ENCODE assay signal across 13 mouse cellular contexts in the genomic region with DNA sequence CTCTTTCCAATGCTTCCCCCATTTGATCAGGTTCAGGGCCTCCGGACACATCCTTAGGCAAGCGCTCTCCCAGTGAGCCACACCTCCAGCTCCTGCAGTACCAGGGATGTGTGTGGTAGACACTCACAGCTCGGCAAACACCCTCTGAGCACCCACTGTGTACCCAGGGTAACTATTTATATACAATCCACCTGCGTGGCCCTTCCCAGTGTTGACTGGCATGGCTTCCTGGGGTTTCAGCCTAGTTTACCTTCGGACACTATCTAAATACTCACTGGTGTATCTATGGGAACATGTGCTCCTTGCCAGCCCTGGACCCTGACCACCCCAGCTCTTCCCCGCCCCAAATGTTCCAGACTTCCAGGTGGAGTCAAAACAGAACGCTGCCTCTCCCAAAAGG. TPM values are rescaled to one million over a fixed set of nuclear protein-coding genes. Genes with fewer than 3 reads are reported as not detected.
A peak's percentile ranks its signal among the peaks of the same experiment; 100 is the strongest.
DNase-seq lines count a peak whose midpoint lies in the region; ATAC-seq and TF ChIP-seq lines count a peak whose summit lies in the region.
"Had no signal": no experiment of that assay in that cellular context is flagged by ENCODE, and none has a peak within 500 bp of the region (broad histone marks: within the 10 kb centered on the region; RNA-seq: fewer than 3 reads in every experiment).

No protein-coding gene starts in this region.

- H3K4me3 ChIP-seq in hindbrain, embryonic 11.5 days (ENCODE audit: low read depth, low read length), result no peak overlapping the region
- no peak overlapping the region for H3K4me3 ChIP-seq in hindbrain, postnatal 0 days (ENCODE audit: low read length)
- no peak overlapping the region for H3K4me3 ChIP-seq in embryonic facial prominence, embryonic 13.5 days
- H3K4me3 ChIP-seq in liver, embryonic 15.5 days (replicated peaks), result no peak overlapping the region
- H3K4me3 ChIP-seq in kidney, embryonic 14.5 days (ENCODE audit: low read length), result no peak overlapping the region
- H3K4me3 ChIP-seq: heart, embryonic 13.5 days; limb, embryonic 13.5 days had no signal

- no peak for DNase-seq in hindbrain, embryonic 11.5 days (ENCODE audit: low spot score)
- DNase-seq in hindbrain, postnatal 0 days (ENCODE audit: low spot score), result no peak
- DNase-seq in lung, postnatal 25 days (ENCODE audit: low spot score), result peak; percentile 85
- DNase-seq in spleen, adult 12 weeks (ENCODE audit: low spot score), result no peak
- DNase-seq in cerebellum, adult 8-10 months, result no peak
- DNase-seq: cerebellum, adult 2 months; gastrocnemius, postnatal 36 days; kidney, postnatal 10 days had no signal

- no peaks in the 10 kb centered on the region for H3K27me3 ChIP-seq in hindbrain, embryonic 11.5 days (ENCODE audit: control insufficient read depth, insufficient read depth, low read length)
- H3K27me3 ChIP-seq in hindbrain, postnatal 0 days (ENCODE audit: insufficient read depth, low read length), result no peaks in the 10 kb centered on the region
- H3K27me3 ChIP-seq in embryonic facial prominence, embryonic 13.5 days, result no peaks in the 10 kb centered on the region
- H3K27me3 ChIP-seq in liver, embryonic 15.5 days, result no peaks in the 10 kb centered on the region
- no peaks in the 10 kb centered on the region for H3K27me3 ChIP-seq in kidney, embryonic 14.5 days (ENCODE audit: control insufficient read depth, insufficient read depth, low read length)
- H3K27me3 ChIP-seq: heart, embryonic 13.5 days; limb, embryonic 13.5 days had no signal

- no peaks in the 10 kb centered on the region; the same call in 1 of the 2 replicates for H3K36me3 ChIP-seq in hindbrain, embryonic 11.5 days (ENCODE audit: control insufficient read depth, insufficient read depth, low read length)
- H3K36me3 ChIP-seq in hindbrain, postnatal 0 days (ENCODE audit: insufficient read depth, low read length), result no peaks in the 10 kb centered on the region
- peaks cover 28% of the 10 kb centered on the region for H3K36me3 ChIP-seq in embryonic facial prominence, embryonic 13.5 days
- H3K36me3 ChIP-seq in liver, embryonic 15.5 days (replicated peaks), result no peaks in the 10 kb centered on the region; the same call in 1 of the 2 replicates
- H3K36me3 ChIP-seq in kidney, embryonic 14.5 days (ENCODE audit: control insufficient read depth, insufficient read depth, low read length), result peaks cover 17% of the 10 kb centered on the region; the same call in 1 of the 2 replicates

- no peak for ATAC-seq in hindbrain, embryonic 11.5 days (ENCODE audit: low FRiP score)
- no peak for ATAC-seq in hindbrain, postnatal 0 days
- ATAC-seq in embryonic facial prominence, embryonic 13.5 days (ENCODE audit: insufficient number of reproducible peaks, insufficient read depth, low FRiP score, low TSS enrichment, low read depth), result no peak
- ATAC-seq in liver, embryonic 15.5 days (ENCODE audit: insufficient read depth), result peak; percentile 39
- ATAC-seq in kidney, embryonic 14.5 days (ENCODE audit: low FRiP score, low TSS enrichment), result no peak

- 0 out of 2 replicates have a peak overlapping the region, but pooled peaks have one; percentile 47 for H3K27ac ChIP-seq in hindbrain, embryonic 11.5 days (ENCODE audit: low read depth, low read length)
- no peak overlapping the region for H3K27ac ChIP-seq in hindbrain, postnatal 0 days
- peak overlapping the region; percentile 33; the same call in 1 of the 2 replicates for H3K27ac ChIP-seq in embryonic facial prominence, embryonic 13.5 days
- peak overlapping the region; percentile 62; the same call in 1 of the 2 replicates for H3K27ac ChIP-seq in liver, embryonic 15.5 days (replicated peaks)
- H3K27ac ChIP-seq in kidney, embryonic 14.5 days (ENCODE audit: low read depth, low read length), result no peak overlapping the region
- H3K27ac ChIP-seq: heart, embryonic 13.5 days; limb, embryonic 13.5 days had no signal

- no peaks in the 10 kb centered on the region for H3K9me3 ChIP-seq in hindbrain, embryonic 11.5 days (ENCODE audit: control insufficient read depth, low read length)
- H3K9me3 ChIP-seq in hindbrain, postnatal 0 days (ENCODE audit: low read length), result no peaks in the 10 kb centered on the region
- H3K9me3 ChIP-seq in embryonic facial prominence, embryonic 13.5 days, result no peaks in the 10 kb centered on the region
- H3K9me3 ChIP-seq in liver, embryonic 15.5 days (replicated peaks), result no peaks in the 10 kb centered on the region
- H3K9me3 ChIP-seq in kidney, embryonic 14.5 days (ENCODE audit: control insufficient read depth, low read length), result no peaks in the 10 kb centered on the region
- H3K9me3 ChIP-seq: heart, embryonic 13.5 days; limb, embryonic 13.5 days had no signal

- H3K4me2 ChIP-seq in hindbrain, embryonic 11.5 days (replicated peaks; ENCODE audit: low read depth, low read length), result no peak overlapping the region
- no peak overlapping the region for H3K4me2 ChIP-seq in hindbrain, postnatal 0 days (ENCODE audit: low read depth, low read length)
- H3K4me2 ChIP-seq in embryonic facial prominence, embryonic 13.5 days, result no peak overlapping the region
- H3K4me2 ChIP-seq in liver, embryonic 15.5 days, result no peak overlapping the region
- no peak overlapping the region for H3K4me2 ChIP-seq in kidney, embryonic 14.5 days (replicated peaks; ENCODE audit: low read depth, low read length)
- H3K4me2 ChIP-seq: heart, embryonic 13.5 days; limb, embryonic 13.5 days had no signal

- TF ChIP-seq CTCF in hindbrain, postnatal 0 days (IDR thresholded peaks at IDR 0.05; ENCODE audit: low read depth), result no peak

- no peak overlapping the region for H3K9ac ChIP-seq in hindbrain, embryonic 11.5 days (ENCODE audit: low read depth, low read length)
- H3K9ac ChIP-seq in hindbrain, postnatal 0 days (replicated peaks; ENCODE audit: low read length), result no peak overlapping the region
- no peak overlapping the region for H3K9ac ChIP-seq in embryonic facial prominence, embryonic 13.5 days
- H3K9ac ChIP-seq in liver, embryonic 15.5 days, result no peak overlapping the region
- no peak overlapping the region for H3K9ac ChIP-seq in kidney, embryonic 14.5 days (ENCODE audit: low read depth, low read length)
- H3K9ac ChIP-seq: heart, embryonic 13.5 days; limb, embryonic 13.5 days had no signal

- 68% methylated on average over 7 of the region's 7 CpGs for WGBS in hindbrain, embryonic 11.5 days
- WGBS in hindbrain, postnatal 0 days, result 67% methylated on average over 7 of the region's 7 CpGs
- 66% methylated on average over 7 of the region's 7 CpGs for WGBS in embryonic facial prominence, embryonic 13.5 days
- 63% methylated on average over 7 of the region's 7 CpGs for WGBS in liver, embryonic 15.5 days (ENCODE audit: insufficient replicate concordance)
- 67% methylated on average over 7 of the region's 7 CpGs for WGBS in kidney, embryonic 14.5 days

- peaks cover 15% of the 10 kb centered on the region for H3K4me1 ChIP-seq in hindbrain, embryonic 11.5 days (replicated peaks; ENCODE audit: control insufficient read depth, insufficient read depth, low read length)
- H3K4me1 ChIP-seq in hindbrain, postnatal 0 days (ENCODE audit: insufficient read depth, low read length), result peaks cover 7% of the 10 kb centered on the region; the same call in 1 of the 2 replicates
- peaks cover 47% of the 10 kb centered on the region for H3K4me1 ChIP-seq in embryonic facial prominence, embryonic 13.5 days
- peaks cover 42% of the 10 kb centered on the region for H3K4me1 ChIP-seq in liver, embryonic 15.5 days (replicated peaks)
- peaks cover 21% of the 10 kb centered on the region for H3K4me1 ChIP-seq in kidney, embryonic 14.5 days (ENCODE audit: control insufficient read depth, insufficient read depth, low read length)

RNA-seq across cellular contexts. Expression of a gene that starts 34.7 kb away (rescaled TPM):
- 23.9 and 28.4 TPM in 2 replicates for polyA plus RNA-seq in hindbrain, embryonic 11.5 days (2014; fragmentation: Nextera tagmentation; extraction: Ambion mirVana)
- total RNA-seq in hindbrain, postnatal 0 days (2014; rRNA removed), result 109 and 128 TPM in 2 replicates
- 29.3 and 31.3 TPM in 2 replicates for polyA plus RNA-seq in hindbrain, postnatal 0 days (2015; fragmentation: Nextera tagmentation; extraction: Ambion mirVana)
- polyA plus RNA-seq in embryonic facial prominence, embryonic 13.5 days (2015; fragmentation: Nextera tagmentation; extraction: Ambion mirVana), result 18.9 and 19.8 TPM in 2 replicates
- 4.6 and 4.8 TPM in 2 replicates for polyA plus RNA-seq in liver, embryonic 15.5 days (2015; fragmentation: Nextera tagmentation; extraction: Ambion mirVana)
- polyA plus RNA-seq in kidney, embryonic 14.5 days (2014; fragmentation: Nextera tagmentation; extraction: Ambion mirVana), result 23.9 and 25.4 TPM in 2 replicates

RNA-seq across cellular contexts. Expression of a gene that starts 55.2 kb away (rescaled TPM):
- polyA plus RNA-seq in hindbrain, embryonic 11.5 days (2014; fragmentation: Nextera tagmentation; extraction: Ambion mirVana), result 39.0 and 40.5 TPM in 2 replicates
- total RNA-seq in hindbrain, postnatal 0 days (2014; rRNA removed), result 14.7 and 38.7 TPM in 2 replicates
- polyA plus RNA-seq in hindbrain, postnatal 0 days (2015; fragmentation: Nextera tagmentation; extraction: Ambion mirVana), result 2.6 TPM in 2 replicates
- polyA plus RNA-seq in embryonic facial prominence, embryonic 13.5 days (2015; fragmentation: Nextera tagmentation; extraction: Ambion mirVana), result 28.9 and 35.9 TPM in 2 replicates
- polyA plus RNA-seq in liver, embryonic 15.5 days (2015; fragmentation: Nextera tagmentation; extraction: Ambion mirVana), result 0.76 and 1.2 TPM in 2 replicates
- polyA plus RNA-seq in kidney, embryonic 14.5 days (2014; fragmentation: Nextera tagmentation; extraction: Ambion mirVana), result 15.7 and 26.1 TPM in 2 replicates

Comparison
In these comparisons a context has a peak if more than half of its experiments do, and no peak if none do; other contexts are left out.
1. H3K27ac ChIP-seq: peak in hindbrain, embryonic 11.5 days (single experiment), embryonic facial prominence, embryonic 13.5 days (single experiment) and liver, embryonic 15.5 days (single experiment); none in hindbrain, postnatal 0 days (single experiment) and kidney, embryonic 14.5 days (single experiment).